Mouse (Mus musculus) left cerebral cortex, adult 9 months (tissue): ENCODE measurements around the gene Lta.
"Not testable (repeated sequence)": the region's sequence is repeated elsewhere in the genome, so short reads cannot be mapped to it uniquely, and the experiment has no call there.

ENCODE experiments used
- DNase-seq, 2 experiments: peaks; one replicate each; pipeline ENCODE4 v3.0.0; 2022; ENCODE audit warnings: low spot score in 2 of 2

Lta gene

GRCm38 (mm10) chr17:35240384-35241304 is 35.5 kb upstream of the Lta start:
- no peak for DNase-seq

GRCm38 (mm10) chr17:35239700-35240099 is 34.5 kb upstream of the Lta start:
- DNase-seq: no peak

- DNase-seq: no peak
Observed at GRCm38 (mm10) chr17:35237504-35237903, 32.4 kb upstream of the Lta start.

- DNase-seq: no peak
Observed at GRCm38 (mm10) chr17:35236996-35237395, 31.8 kb upstream of the Lta start.

GRCm38 (mm10) chr17:35236390-35236746 is 31.2 kb upstream of the Lta start:
- DNase-seq: peak; percentile 90 to 99

GRCm38 (mm10) chr17:35235614-35236389 is 30.7 kb upstream of the Lta start, which contains the start of gene Nfkbil1:
Gene Nfkbil1, minus strand, starts transcription at chr17:35235792.
- peak; percentile 87 to 95 for DNase-seq

GRCm38 (mm10) chr17:35234903-35235302 is 29.8 kb upstream of the Lta start:
- DNase-seq: no peak

GRCm38 (mm10) chr17:35234090-35234489 is 28.9 kb upstream of the Lta start:
- DNase-seq: not testable (repeated sequence)

GRCm38 (mm10) chr17:35233114-35233980 is 28.2 kb upstream of the Lta start, which contains the start of gene Atp6v1g2:
Gene Atp6v1g2, plus strand, starts transcription at chr17:35233660.
- DNase-seq: no peak

- no peak for DNase-seq
Observed at GRCm38 (mm10) chr17:35232659-35233058, 27.5 kb upstream of the Lta start.

GRCm38 (mm10) chr17:35232043-35232442 is 26.9 kb upstream of the Lta start:
- peak in 1 of 2 experiments; percentile 87 for DNase-seq

GRCm38 (mm10) chr17:35231022-35231421 is 25.9 kb upstream of the Lta start:
- no peak for DNase-seq

- no peak for DNase-seq
Observed at GRCm38 (mm10) chr17:35226561-35227046, 21.5 kb upstream of the Lta start.

- no peak for DNase-seq
Observed at GRCm38 (mm10) chr17:35225456-35225855, 20.3 kb upstream of the Lta start.

- no peak for DNase-seq
Observed at GRCm38 (mm10) chr17:35224641-35225040, 19.5 kb upstream of the Lta start.

GRCm38 (mm10) chr17:35222299-35222698 is 17.1 kb upstream of the Lta start:
- DNase-seq: no peak

- no peak for DNase-seq
Observed at GRCm38 (mm10) chr17:35220156-35220952, 15.2 kb upstream of the Lta start, which contains the start of gene Gm16181. Gene Gm16181, plus strand, starts transcription at chr17:35220834.

- no peak for DNase-seq
Observed at GRCm38 (mm10) chr17:35219601-35220041, 14.5 kb upstream of the Lta start.

GRCm38 (mm10) chr17:35218516-35219193 is 13.5 kb upstream of the Lta start:
- DNase-seq: no peak

- DNase-seq: no peak
Observed at GRCm38 (mm10) chr17:35213071-35213470, 7.9 kb upstream of the Lta start.
